Mouse (Mus musculus) testis, adult 2 months (tissue): ENCODE results near the gene Ddah2. TPM values are rescaled to one million over a fixed set of nuclear protein-coding genes. Genes with fewer than 3 reads are reported as not detected.

ENCODE experiments used
- H3K27ac ChIP-seq: fragments of 200-500 bp; 2 replicates; pipeline ENCODE4 v1.5.1; 2012; ENCODE audit warnings: low read depth, low read length; ENCODE audit not compliant: control insufficient read depth, insufficient read depth
- H3K27me3 ChIP-seq: fragments of 200-500 bp; 2 replicates; pipeline ENCODE4 v1.6.1; 2012; ENCODE audit warnings: mild to moderate bottlenecking, low read length, moderate library complexity; ENCODE audit not compliant: control insufficient read depth, insufficient read depth
- H3K36me3 ChIP-seq: fragments of 200-500 bp; 2 replicates; pipeline ENCODE4 v1.6.1; 2012; ENCODE audit warnings: mild to moderate bottlenecking, low read length; ENCODE audit not compliant: control insufficient read depth, insufficient read depth
- H3K4me1 ChIP-seq: fragments of 200-500 bp; 2 replicates; pipeline ENCODE4 v1.6.1; 2012; ENCODE audit warnings: low read length; ENCODE audit not compliant: control insufficient read depth, insufficient read depth
- H3K4me3 ChIP-seq: fragments of 200-500 bp; 2 replicates; pipeline ENCODE4 v1.5.1; 2012; ENCODE audit warnings: low read depth, mild to moderate bottlenecking, low read length, moderate library complexity, mixed read lengths; ENCODE audit not compliant: control insufficient read depth
- CTCF ChIP-seq: fragments of 200-500 bp; IDR thresholded peaks from 2 replicates; pipeline ENCODE4 v1.5.1; 2012; ENCODE audit warnings: low read depth, mild to moderate bottlenecking, inconsistent platforms, low read length, moderate library complexity; ENCODE audit not compliant: control insufficient read depth, insufficient read depth, insufficient replicate concordance
- POLR2A ChIP-seq: fragments of 200-500 bp; IDR thresholded peaks from 2 replicates; pipeline ENCODE4 v1.6.1; 2012; ENCODE audit warnings: low read depth, mild to moderate bottlenecking, inconsistent platforms, low read length, moderate library complexity; ENCODE audit not compliant: control insufficient read depth
- polyA plus RNA-seq: library from polyadenylated mRNA; depleted of rRNA; stranded (reverse); fragments of >200 nt; gene quantifications from 2 replicates; pipeline ENCODE4 v1.2.3, GENCODE M21; 2012; rRNA removed

The Ddah2 gene
- 11.1 and 14.4 TPM in 2 replicates for polyA plus RNA-seq

DNA sequence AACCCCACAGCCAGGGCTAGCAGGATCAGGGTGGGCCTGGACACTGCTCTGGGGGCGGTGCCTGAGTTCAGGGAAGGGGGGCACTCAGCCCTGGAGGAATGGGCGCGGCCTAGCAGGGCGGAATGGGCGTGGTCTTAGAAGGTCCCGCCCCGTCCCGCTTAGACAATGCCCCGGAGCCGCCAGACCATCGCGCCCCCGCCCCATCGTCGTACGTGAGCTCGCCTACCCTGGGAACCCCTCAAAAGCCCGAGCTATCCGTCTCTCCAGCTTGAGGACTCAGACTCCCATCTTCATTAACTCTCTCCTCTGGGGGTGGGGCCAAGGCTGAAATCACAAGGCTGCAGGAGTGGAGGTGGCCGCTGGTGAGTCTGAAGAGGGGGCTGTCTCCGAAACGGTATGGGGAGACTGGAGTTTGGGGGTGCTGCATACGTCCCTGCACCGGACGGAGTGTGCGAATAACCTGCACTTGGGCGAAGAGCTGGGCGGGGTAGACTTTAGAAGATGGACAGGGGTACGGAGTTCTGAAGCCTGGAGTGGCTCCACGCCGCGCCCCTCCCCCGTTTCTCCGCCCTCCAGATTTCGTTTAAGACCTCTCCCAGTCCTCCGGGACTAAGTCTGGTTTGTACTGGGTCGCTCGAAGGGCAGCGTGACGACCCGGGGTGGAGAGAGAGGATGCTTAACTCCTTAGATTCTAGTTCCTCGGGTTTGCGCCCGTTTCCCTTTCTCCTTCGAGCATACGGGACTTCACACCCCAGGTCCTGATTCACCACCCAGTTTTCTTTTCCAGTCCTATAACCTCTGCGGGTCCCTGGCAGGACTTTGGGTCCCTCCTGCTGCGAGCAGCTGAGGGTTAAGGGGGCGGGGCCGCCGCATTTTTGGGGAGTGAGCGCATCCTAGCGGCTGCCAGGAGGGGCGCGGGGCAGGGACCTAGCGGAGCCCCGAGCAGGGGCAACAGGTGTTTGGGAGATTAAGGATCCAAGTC is at the start of gene Ddah2:
Ddah2 (plus strand) TSS at position 125 of the 982 bp plus-strand sequence.
- no peak; the same call in 1 of the 2 replicates for TF ChIP-seq POLR2A
- 0 out of 2 replicates have a peak, but pooled peaks have one; percentile 25 for TF ChIP-seq CTCF
- Histone ChIP-seq H3K4me3 (peak within 1 kb of the TSS; percentile 84), H3K36me3 (no peaks in the 10 kb centered on the region), H3K27me3 (no peaks in the 10 kb centered on the region), H3K27ac (peak within 1 kb of the TSS; percentile 50), H3K4me1 (peaks cover 23% of the 10 kb centered on the region)

- Histone ChIP-seq H3K4me3 (no peak overlapping the region), H3K27ac (no peak overlapping the region), H3K36me3 (peaks cover 3% of the 10 kb centered on the region), H3K4me1 (no peaks in the 10 kb centered on the region), H3K27me3 (no peaks in the 10 kb centered on the region)
- TF ChIP-seq POLR2A (no peak), CTCF (no peak)
Observed at GRCm38 (mm10) chr17:35009586-35009985, 49.2 kb upstream of the Ddah2 start.

- H3K27me3 ChIP-seq: no peaks in the 10 kb centered on the region
- H3K4me1 ChIP-seq: no peaks in the 10 kb centered on the region
- TF ChIP-seq CTCF (no peak), POLR2A (no peak)
- no peaks in the 10 kb centered on the region; the same call in 1 of the 2 replicates for H3K36me3 ChIP-seq
- no peak overlapping the region for H3K27ac ChIP-seq
- no peak overlapping the region for H3K4me3 ChIP-seq
Observed at GRCm38 (mm10) chr17:35011440-35011839, 47.4 kb upstream of the Ddah2 start.

DNA sequence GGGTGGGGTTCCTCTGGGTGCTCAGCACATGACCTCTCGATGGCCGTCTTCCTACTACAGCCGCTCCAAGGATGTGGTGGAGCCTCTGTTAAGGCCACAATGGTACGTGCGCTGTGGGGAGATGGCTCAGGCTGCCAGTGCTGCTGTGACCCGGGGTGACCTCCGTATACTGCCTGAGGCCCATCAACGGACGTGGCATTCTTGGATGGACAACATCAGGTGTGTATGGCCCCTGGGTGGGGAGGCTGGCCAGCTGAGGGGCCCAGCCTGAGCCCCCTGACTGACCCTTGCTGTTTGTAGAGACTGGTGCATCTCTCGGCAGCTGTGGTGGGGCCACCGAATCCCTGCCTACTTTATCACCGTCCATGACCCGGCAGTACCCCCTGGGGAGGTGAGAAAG is 46.4 kb upstream of the Ddah2 start:
- H3K27me3 ChIP-seq: no peaks in the 10 kb centered on the region
- no peaks in the 10 kb centered on the region for H3K4me1 ChIP-seq
- no peak overlapping the region for H3K27ac ChIP-seq
- no peaks in the 10 kb centered on the region; the same call in 1 of the 2 replicates for H3K36me3 ChIP-seq
- H3K4me3 ChIP-seq: no peak overlapping the region
- TF ChIP-seq POLR2A (no peak), CTCF (no peak)

DNA sequence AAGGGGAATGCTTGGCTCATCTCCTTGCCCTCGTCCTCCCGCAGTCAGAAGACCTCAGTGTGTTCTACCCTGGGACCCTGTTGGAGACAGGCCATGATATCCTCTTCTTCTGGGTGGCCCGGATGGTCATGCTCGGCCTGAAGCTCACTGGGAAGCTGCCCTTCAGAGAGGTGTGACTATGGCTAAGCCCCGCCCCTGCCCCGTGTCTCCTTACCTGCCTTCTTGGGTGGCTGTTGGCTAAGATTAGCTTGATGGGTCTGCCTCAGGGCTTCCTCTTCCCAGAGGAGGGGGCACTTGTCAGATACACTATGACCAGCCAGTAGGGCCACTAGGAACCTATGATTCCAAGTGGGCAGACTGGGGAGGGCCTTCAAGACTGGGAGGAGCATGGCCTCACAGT is 45.6 kb upstream of the Ddah2 start:
- TF ChIP-seq CTCF: no peak
- no peak for TF ChIP-seq POLR2A
- Histone ChIP-seq H3K27me3 (no peaks in the 10 kb centered on the region), H3K36me3 (no peaks in the 10 kb centered on the region; the same call in 1 of the 2 replicates), H3K27ac (no peak overlapping the region), H3K4me3 (no peak overlapping the region), H3K4me1 (no peaks in the 10 kb centered on the region)

DNA sequence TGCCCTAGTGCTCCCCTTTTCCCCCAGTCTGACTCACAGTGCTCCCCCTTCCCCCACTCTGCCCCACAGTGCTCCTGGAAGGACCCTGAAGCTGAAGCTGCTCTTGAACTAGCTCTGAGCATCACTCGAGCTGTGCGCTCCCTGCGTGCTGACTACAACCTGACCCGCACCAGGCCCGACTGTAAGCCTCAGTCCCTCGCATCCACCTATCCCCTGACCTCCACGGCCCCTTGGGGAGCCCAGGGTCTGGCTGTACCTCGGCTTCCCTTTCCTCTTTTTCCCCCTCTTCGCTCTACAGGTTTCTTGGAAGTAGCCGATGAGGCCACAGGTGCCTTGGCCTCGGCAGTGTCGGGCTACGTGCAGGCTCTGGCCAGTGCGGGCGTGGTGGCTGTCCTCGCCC is 43.5 kb upstream of the Ddah2 start:
- Histone ChIP-seq H3K27ac (no peak overlapping the region), H3K36me3 (no peaks in the 10 kb centered on the region; the same call in 1 of the 2 replicates), H3K4me3 (no peak overlapping the region), H3K27me3 (no peaks in the 10 kb centered on the region), H3K4me1 (no peaks in the 10 kb centered on the region)
- TF ChIP-seq POLR2A (no peak), CTCF (no peak)

- H3K4me1 ChIP-seq: peaks cover 3% of the 10 kb centered on the region
- no peak within 1 kb of the TSS for H3K4me3 ChIP-seq
- H3K36me3 ChIP-seq: no peaks in the 10 kb centered on the region; the same call in 1 of the 2 replicates
- TF ChIP-seq CTCF: no peak
- no peak for TF ChIP-seq POLR2A
- no peaks in the 10 kb centered on the region for H3K27me3 ChIP-seq
- H3K27ac ChIP-seq: no peak within 1 kb of the TSS
Observed at GRCm38 (mm10) chr17:35016376-35016775, 42.5 kb upstream of the Ddah2 start, which contains the start of gene Vwa7. Gene Vwa7 (plus strand): TSS chr17:35016579.
